Mouse (Mus musculus): Measurements from ENCODE around the gene Frs2. TPM values are rescaled to one million over a fixed set of nuclear protein-coding genes. Genes with fewer than 3 reads are reported as not detected.
A peak's percentile ranks its signal among the peaks of the same experiment; 100 is the strongest.
"Not testable (repeated sequence)": the region's sequence is repeated elsewhere in the genome, so short reads cannot be mapped to it uniquely, and the experiment has no call there.

Gene Frs2
- polyA plus RNA-seq, 1 experiment from 2014 or later, result 21.4 TPM

GRCm38 (mm10) chr10:117045175-117046056 lies 102.9 kb downstream of the Frs2 start, which contains the start of gene Lrrc10:
Gene Lrrc10 (plus strand): TSS chr10:117045341.
- peak; percentile 33 for DNase-seq (ENCODE audit: low spot score)
- 47% methylated on average over 40 of the region's 40 CpGs for WGBS
- Histone ChIP-seq H3K36me3 (peaks cover 22% of the 10 kb centered on the region), H3K27me3 (ENCODE audit: insufficient read depth, poor library complexity, severe bottlenecking) (peaks cover 3% of the 10 kb centered on the region; the same call in 1 of the 2 replicates), H3K27ac (peak within 1 kb of the TSS; percentile 13; the same call in 1 of the 2 replicates), H3K9me3 (no peaks in the 10 kb centered on the region), H3K4me3 (peak within 1 kb of the TSS; percentile 27), H3K4me1 (replicated peaks) (peaks cover 22% of the 10 kb centered on the region)

DNA sequence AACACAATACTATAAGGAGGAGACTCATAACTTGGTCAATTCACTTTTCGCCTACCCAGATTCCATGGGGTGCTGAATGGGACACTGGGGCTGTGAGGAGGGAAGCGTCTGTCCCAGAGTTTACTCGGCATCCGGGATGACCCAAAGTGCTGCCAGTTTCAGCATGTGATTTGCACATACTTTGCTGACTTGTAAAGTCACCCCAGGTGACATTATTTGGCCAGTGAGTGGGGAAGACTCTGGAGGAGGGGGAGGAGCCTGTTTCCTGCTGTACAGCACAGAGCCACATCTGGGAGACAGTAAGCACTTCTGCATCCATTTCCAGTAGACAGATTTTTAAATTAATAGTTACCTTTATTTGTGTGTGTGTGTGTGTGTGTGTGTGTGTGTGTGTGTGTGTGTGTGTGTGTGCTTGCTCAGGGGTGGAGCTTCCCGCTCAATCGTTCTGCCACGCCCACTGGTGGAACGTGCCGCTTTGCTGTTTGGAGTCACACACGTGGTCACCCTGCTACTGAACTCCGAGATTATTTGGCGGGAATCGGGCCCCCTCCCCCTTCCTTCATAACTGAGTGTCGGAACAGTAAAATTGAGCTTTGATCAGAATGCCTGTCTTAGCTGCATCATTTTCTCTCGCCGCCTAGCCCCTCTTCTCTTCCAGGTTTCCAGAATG lies 104.7 kb downstream of the Frs2 start:
- WGBS, result 60% methylated on average over 16 of the region's 16 CpGs
- H3K27ac ChIP-seq; H3K4me3 ChIP-seq; H3K27me3 ChIP-seq (ENCODE audit: insufficient read depth, poor library complexity, severe bottlenecking); H3K36me3 ChIP-seq; DNase-seq (ENCODE audit: low spot score); H3K9me3 ChIP-seq: not testable (repeated sequence)
- peaks cover 22% of the 10 kb centered on the region for H3K4me1 ChIP-seq (replicated peaks)

DNA sequence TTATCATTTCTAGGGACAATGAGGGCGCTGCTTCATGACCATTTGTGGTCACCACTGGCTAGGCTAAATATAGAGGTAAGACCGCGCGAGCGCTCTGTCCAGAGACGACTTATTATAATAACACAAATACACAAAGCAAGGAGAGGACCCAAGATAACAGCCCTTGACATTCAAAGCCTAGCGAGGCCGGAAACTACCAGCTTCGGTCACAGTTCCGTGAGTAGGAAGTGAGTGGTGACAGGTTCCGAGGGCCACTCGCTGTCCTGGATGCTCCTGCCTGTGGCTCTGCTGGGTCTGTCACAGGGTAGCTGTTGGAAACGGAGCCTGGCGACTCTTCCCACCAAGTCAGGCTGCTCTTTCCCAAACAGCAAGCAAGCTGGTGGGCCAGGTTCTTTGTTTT lies 106.0 kb downstream of the Frs2 start:
- Histone ChIP-seq H3K36me3 (no peaks in the 10 kb centered on the region), H3K27me3 (ENCODE audit: insufficient read depth, poor library complexity, severe bottlenecking) (peaks cover 3% of the 10 kb centered on the region; the same call in 1 of the 2 replicates), H3K4me3 (no peak overlapping the region), H3K9me3 (no peaks in the 10 kb centered on the region), H3K4me1 (replicated peaks) (peaks cover 22% of the 10 kb centered on the region), H3K27ac (no peak overlapping the region)
- no peak for DNase-seq (ENCODE audit: low spot score)
- 88% methylated on average over 14 of the region's 14 CpGs for WGBS

GRCm38 (mm10) chr10:117040355-117040754 lies 108.0 kb downstream of the Frs2 start:
- no peak overlapping the region for H3K4me3 ChIP-seq
- no peaks in the 10 kb centered on the region for H3K36me3 ChIP-seq
- DNase-seq (ENCODE audit: low spot score), result no peak
- no peaks in the 10 kb centered on the region for H3K9me3 ChIP-seq
- H3K27me3 ChIP-seq (ENCODE audit: insufficient read depth, poor library complexity, severe bottlenecking), result 0 out of 2 replicates have a peak, but pooled peaks cover 3% of the 10 kb centered on the region
- 75% methylated on average over 6 of the region's 6 CpGs for WGBS
- H3K4me1 ChIP-seq (replicated peaks), result peaks cover 9% of the 10 kb centered on the region
- no peak overlapping the region for H3K27ac ChIP-seq

DNA sequence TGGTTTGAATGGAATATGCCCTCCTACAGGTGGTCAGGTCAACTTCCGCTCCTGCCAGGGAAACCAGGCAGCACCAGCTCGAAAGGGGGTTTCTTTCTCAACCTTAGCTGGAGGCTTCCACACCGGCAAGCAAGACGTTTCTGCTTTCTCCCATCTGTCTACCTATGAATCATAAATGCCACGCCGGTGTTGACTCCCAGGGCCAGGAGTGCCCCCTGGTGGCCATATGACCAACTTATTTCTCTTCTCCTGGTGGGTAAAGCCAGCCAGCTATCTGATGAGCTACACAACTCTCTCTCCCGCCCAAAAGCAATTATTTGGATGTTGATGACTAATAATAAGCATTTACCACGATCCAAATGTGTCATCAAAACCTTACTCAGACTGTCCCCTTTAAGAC lies 114.5 kb downstream of the Frs2 start:
- Histone ChIP-seq H3K9me3 (no peaks in the 10 kb centered on the region), H3K4me3 (no peak overlapping the region), H3K27me3 (ENCODE audit: insufficient read depth, poor library complexity, severe bottlenecking) (no peaks in the 10 kb centered on the region), H3K36me3 (no peaks in the 10 kb centered on the region), H3K27ac (no peak overlapping the region), H3K4me1 (replicated peaks) (peaks cover 7% of the 10 kb centered on the region)
- peak; percentile 78 for DNase-seq (ENCODE audit: low spot score)
- 33% methylated on average over 8 of the region's 8 CpGs for WGBS

- H3K4me1 ChIP-seq (replicated peaks), result peaks cover 16% of the 10 kb centered on the region
- H3K36me3 ChIP-seq, result no peaks in the 10 kb centered on the region
- H3K27ac ChIP-seq, result no peak overlapping the region
- H3K4me3 ChIP-seq, result no peak overlapping the region
- whole genome bisulfite sequencing, result 93% methylated on average over 3 of the region's 3 CpGs
- H3K27me3 ChIP-seq (ENCODE audit: insufficient read depth, poor library complexity, severe bottlenecking), result 0 out of 2 replicates have a peak, but pooled peaks cover 4% of the 10 kb centered on the region
- H3K9me3 ChIP-seq, result no peaks in the 10 kb centered on the region
- no peak for DNase-seq (ENCODE audit: low spot score)
Measured at GRCm38 (mm10) chr10:117031160-117031559, 117.2 kb downstream of the Frs2 start.

DNA sequence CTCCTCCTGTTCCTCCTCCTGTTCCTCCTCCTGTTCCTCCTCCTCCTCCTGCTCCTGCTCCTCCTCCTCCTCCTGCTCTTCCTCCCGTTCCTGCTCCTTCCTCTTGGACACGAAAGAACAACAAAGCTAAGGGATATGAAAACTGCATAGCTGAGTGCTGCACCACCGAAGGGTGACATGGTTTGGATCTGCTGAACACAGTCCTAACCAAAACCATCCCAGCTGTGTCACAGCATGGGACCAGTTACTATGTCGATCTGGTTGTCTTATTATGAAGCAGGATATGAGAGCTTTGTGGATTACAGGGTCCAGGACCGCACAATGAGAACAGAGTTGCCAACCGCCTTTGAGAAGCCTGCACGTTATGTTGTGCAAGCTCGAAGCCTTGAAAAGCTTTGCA lies 122.2 kb downstream of the Frs2 start:
- no peak overlapping the region for H3K27ac ChIP-seq
- peaks cover 37% of the 10 kb centered on the region for H3K27me3 ChIP-seq (ENCODE audit: insufficient read depth, poor library complexity, severe bottlenecking)
- H3K4me3 ChIP-seq, result no peak overlapping the region
- no peaks in the 10 kb centered on the region for H3K36me3 ChIP-seq
- H3K4me1 ChIP-seq (replicated peaks), result peaks cover 28% of the 10 kb centered on the region
- H3K9me3 ChIP-seq, result no peaks in the 10 kb centered on the region
- no peak for DNase-seq (ENCODE audit: low spot score)
- WGBS, result 80% methylated on average over 8 of the region's 8 CpGs

- H3K4me3 ChIP-seq; H3K36me3 ChIP-seq; DNase-seq (ENCODE audit: low spot score); H3K27ac ChIP-seq; H3K9me3 ChIP-seq: not testable (repeated sequence)
- Histone ChIP-seq H3K27me3 (ENCODE audit: insufficient read depth, poor library complexity, severe bottlenecking) (peaks cover 37% of the 10 kb centered on the region), H3K4me1 (replicated peaks) (peaks cover 32% of the 10 kb centered on the region)
Measured at GRCm38 (mm10) chr10:117025776-117026175, 122.6 kb downstream of the Frs2 start.

DNA sequence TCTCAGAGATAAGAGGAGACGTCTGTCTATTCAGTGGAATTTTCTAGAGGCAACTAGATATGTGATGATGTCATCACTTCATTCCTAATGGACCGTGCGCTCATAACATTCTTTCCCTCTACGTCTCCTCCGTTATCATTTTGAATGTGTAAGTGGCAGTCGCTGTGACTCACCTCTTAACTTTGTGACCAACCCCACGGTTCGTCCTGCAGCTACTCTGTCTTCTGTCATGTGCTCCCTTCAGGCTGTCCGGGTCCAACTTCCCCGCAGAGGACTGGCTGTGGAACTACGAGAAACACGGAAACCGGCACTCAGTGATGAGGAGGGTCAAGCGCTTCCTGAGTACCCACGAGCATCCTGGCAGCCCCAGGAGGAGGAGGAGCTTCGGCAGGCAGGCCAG lies 124.6 kb downstream of the Frs2 start:
- DNase-seq (ENCODE audit: low spot score), result no peak
- Histone ChIP-seq H3K27me3 (ENCODE audit: insufficient read depth, poor library complexity, severe bottlenecking) (peaks cover 37% of the 10 kb centered on the region), H3K27ac (no peak overlapping the region; the same call in 1 of the 2 replicates), H3K4me1 (replicated peaks) (peaks cover 39% of the 10 kb centered on the region), H3K9me3 (no peaks in the 10 kb centered on the region), H3K36me3 (no peaks in the 10 kb centered on the region), H3K4me3 (0 out of 2 replicates have a peak overlapping the region, but pooled peaks have one; percentile 1)
- 64% methylated on average over 16 of the region's 16 CpGs for WGBS

- WGBS, result 13% methylated on average over 21 of the region's 21 CpGs
- no peaks in the 10 kb centered on the region for H3K36me3 ChIP-seq
- peaks cover 41% of the 10 kb centered on the region for H3K4me1 ChIP-seq (replicated peaks)
- peak; percentile 78 for DNase-seq (ENCODE audit: low spot score)
- H3K27me3 ChIP-seq (ENCODE audit: insufficient read depth, poor library complexity, severe bottlenecking), result peaks cover 33% of the 10 kb centered on the region
- H3K4me3 ChIP-seq, result peak overlapping the region; percentile 23
- peak overlapping the region; percentile 62; the same call in 1 of the 2 replicates for H3K27ac ChIP-seq
- no peaks in the 10 kb centered on the region for H3K9me3 ChIP-seq
Measured at GRCm38 (mm10) chr10:117021020-117021754, 127.1 kb downstream of the Frs2 start.
